Mouse (Mus musculus) MEL (cell line): ENCODE data around the gene Zfp260. TPM values are rescaled to one million over a fixed set of nuclear protein-coding genes. Genes with fewer than 3 reads are reported as not detected.

Experiments used
- DNase-seq: peaks from one replicate; pipeline ENCODE4 v3.0.0; 2011; ENCODE audit warnings: low read depth, low spot score
- H3K27ac ChIP-seq: 2 replicates; pipeline ENCODE4 v1.5.1; 2012; ENCODE audit warnings: low read depth, mild to moderate bottlenecking, control low read depth, low read length, moderate library complexity; ENCODE audit not compliant: control insufficient read depth
- H3K27me3 ChIP-seq, 2 experiments: fragments of 150-350 bp in 1 of 2; sonication (generic) in 1 of 2; 2 replicates each; pipeline ENCODE4 v1.6.1; 2012; ENCODE audit warnings: low read length in 2 of 2, mild to moderate bottlenecking in 2 of 2, improper control_type of control experiment in 1 of 2, moderate library complexity in 1 of 2; ENCODE audit not compliant: insufficient read depth in 2 of 2, control insufficient read depth in 1 of 2
- H3K36me3 ChIP-seq, 2 experiments: 2 replicates each; pipeline ENCODE4 v1.6.1; 2012 to 2014; ENCODE audit warnings: low read length in 2 of 2, improper control_type of control experiment in 1 of 2, inconsistent platforms in 1 of 2, mild to moderate bottlenecking in 1 of 2; ENCODE audit not compliant: insufficient read depth in 2 of 2, control insufficient read depth in 1 of 2
- H3K4me1 ChIP-seq, 2 experiments: fragments of 150-350 bp in 1 of 2; sonication (generic) in 1 of 2; 2 replicates each; pipeline ENCODE4 v1.6.1; 2012; ENCODE audit warnings: low read length in 2 of 2, improper control_type of control experiment in 1 of 2, mild to moderate bottlenecking in 1 of 2; ENCODE audit not compliant: insufficient read depth in 2 of 2, control insufficient read depth in 1 of 2
- H3K4me3 ChIP-seq, 2 experiments: fragments of 150-350 bp in 1 of 2; sonication (generic) in 1 of 2; 2 replicates each; pipeline ENCODE4 v1.5.1; 2012; ENCODE audit warnings: low read depth in 2 of 2, low read length in 2 of 2, mild to moderate bottlenecking in 2 of 2, moderate library complexity in 2 of 2, control low read depth in 1 of 2, improper control_type of control experiment in 1 of 2; ENCODE audit not compliant: control insufficient read depth in 1 of 2, insufficient read depth in 1 of 2
- H3K79me2 ChIP-seq: 2 replicates; pipeline ENCODE4 v1.6.1; 2012; ENCODE audit warnings: mild to moderate bottlenecking, low read length, moderate library complexity; ENCODE audit not compliant: control insufficient read depth, poor library complexity, insufficient read depth
- H3K9ac ChIP-seq: 2 replicates; pipeline ENCODE4 v1.6.1; 2012; ENCODE audit warnings: low read depth, mild to moderate bottlenecking, control low read depth, low read length, moderate library complexity; ENCODE audit not compliant: control insufficient read depth, poor library complexity, severe bottlenecking
- H3K9me3 ChIP-seq: fragments of 150-350 bp; sonication (generic); replicated peaks from 2 replicates; pipeline ENCODE4 v1.6.1; 2012; ENCODE audit warnings: mild to moderate bottlenecking, low read length, improper control_type of control experiment, moderate library complexity; ENCODE audit not compliant: insufficient read depth
- BHLHE40 ChIP-seq: IDR thresholded peaks from 2 replicates; pipeline ENCODE4 v1.6.1; 2012; ENCODE audit warnings: low read depth, mild to moderate bottlenecking, inconsistent platforms, low read length, improper control_type of control experiment, borderline replicate concordance
- CHD1 ChIP-seq: IDR thresholded peaks from 2 replicates; pipeline ENCODE4 v1.6.1; 2012; ENCODE audit warnings: low read depth, mild to moderate bottlenecking, inconsistent platforms, low read length, improper control_type of control experiment
- CHD2 ChIP-seq: IDR thresholded peaks from 2 replicates; pipeline ENCODE4 v1.6.1; 2011; ENCODE audit warnings: low read length, improper control_type of control experiment
- CTCF ChIP-seq, 3 experiments: IDR thresholded peaks in 2 of 3; conservative IDR thresholded peaks in 1 of 3; 2 replicates each; pipeline ENCODE4 v1.5.1; 2011 to 2012; ENCODE audit warnings: low read length in 3 of 3, low read depth in 2 of 3, mild to moderate bottlenecking in 2 of 3, improper control_type of control experiment in 1 of 3, inconsistent platforms in 1 of 3, mixed read lengths in 1 of 3, moderate library complexity in 1 of 3; ENCODE audit not compliant: control insufficient read depth in 1 of 3, insufficient read depth in 1 of 3, poor library complexity in 1 of 3, severe bottlenecking in 1 of 3
- EP300 ChIP-seq, 2 experiments: IDR thresholded peaks; 2 replicates each; pipeline ENCODE4 v1.6.1; 2011; ENCODE audit warnings: improper control_type of control experiment in 2 of 2, low read length in 2 of 2, low read depth in 1 of 2, mild to moderate bottlenecking in 1 of 2
- JUND ChIP-seq: IDR thresholded peaks from 2 replicates; pipeline ENCODE4 v1.6.1; 2011; ENCODE audit warnings: low read depth, mild to moderate bottlenecking, improper control_type of control experiment, low read length
- MAX ChIP-seq: IDR thresholded peaks from 2 replicates; pipeline ENCODE4 v1.6.1; 2011; ENCODE audit warnings: low read length, improper control_type of control experiment
- MAZ ChIP-seq: IDR thresholded peaks from 2 replicates; pipeline ENCODE4 v1.6.1; 2012; ENCODE audit warnings: low read depth, mild to moderate bottlenecking, inconsistent platforms, low read length, improper control_type of control experiment
- MEF2A ChIP-seq: IDR thresholded peaks from 2 replicates; pipeline ENCODE4 v1.6.1; 2014; ENCODE audit warnings: low read depth, mild to moderate bottlenecking, inconsistent platforms, low read length, improper control_type of control experiment; ENCODE audit not compliant: poor library complexity, insufficient replicate concordance, severe bottlenecking; ENCODE audit errors: extremely low read depth
- MXI1 ChIP-seq: IDR thresholded peaks from 2 replicates; pipeline ENCODE4 v1.6.1; 2011; ENCODE audit warnings: mild to moderate bottlenecking, low read depth, low read length, improper control_type of control experiment
- MYC ChIP-seq: IDR thresholded peaks from 2 replicates; pipeline ENCODE4 v1.6.1; 2011; ENCODE audit warnings: low read depth, mild to moderate bottlenecking, low read length, improper control_type of control experiment, moderate library complexity
- NELFE ChIP-seq: IDR thresholded peaks from 2 replicates; pipeline ENCODE4 v1.6.1; 2011; ENCODE audit warnings: low read depth, low read length, improper control_type of control experiment
- NRF1 ChIP-seq: IDR thresholded peaks from 2 replicates; pipeline ENCODE4 v1.6.1; 2014; ENCODE audit warnings: low read depth, mild to moderate bottlenecking, inconsistent platforms, low read length, improper control_type of control experiment, moderate library complexity; ENCODE audit not compliant: poor library complexity, insufficient read depth, severe bottlenecking
- POLR2AphosphoS2 ChIP-seq: IDR thresholded peaks from 2 replicates; pipeline ENCODE4 v1.6.1; 2011; ENCODE audit warnings: low read length, improper control_type of control experiment
- POLR2AphosphoS5 ChIP-seq: IDR thresholded peaks from 2 replicates; pipeline ENCODE4 v1.6.1; 2012; ENCODE audit warnings: low read depth, borderline replicate concordance, mild to moderate bottlenecking, inconsistent platforms, low read length, moderate library complexity, mixed read lengths
- SIN3A ChIP-seq: IDR thresholded peaks from 2 replicates; pipeline ENCODE4 v1.6.1; 2012; ENCODE audit warnings: low read length, improper control_type of control experiment, inconsistent platforms
- SMC3 ChIP-seq: IDR thresholded peaks from 2 replicates; pipeline ENCODE4 v1.6.1; 2011; ENCODE audit warnings: low read depth, low read length, improper control_type of control experiment
- TAL1 ChIP-seq: IDR thresholded peaks from 2 replicates; pipeline ENCODE4 v1.6.1; 2012; ENCODE audit warnings: mild to moderate bottlenecking, inconsistent platforms, low read length, moderate library complexity, mixed read lengths
- TBP ChIP-seq: IDR thresholded peaks from 2 replicates; pipeline ENCODE4 v1.8.0; 2011; ENCODE audit warnings: low read depth, low read length, improper control_type of control experiment
- TCF12 ChIP-seq: IDR thresholded peaks from 2 replicates; pipeline ENCODE4 v1.6.1; 2014; ENCODE audit warnings: low read depth, mild to moderate bottlenecking, inconsistent platforms, low read length, improper control_type of control experiment, moderate library complexity
- UBTF ChIP-seq: IDR thresholded peaks from 2 replicates; pipeline ENCODE4 v1.6.1; 2012; ENCODE audit warnings: low read depth, mild to moderate bottlenecking, inconsistent platforms, low read length, improper control_type of control experiment, moderate library complexity, borderline replicate concordance; ENCODE audit not compliant: insufficient read depth
- USF2 ChIP-seq, 2 experiments: IDR thresholded peaks; 2 replicates each; pipeline ENCODE4 v1.6.1; 2011 to 2012; ENCODE audit warnings: improper control_type of control experiment in 2 of 2, low read length in 2 of 2, borderline replicate concordance in 1 of 2, inconsistent platforms in 1 of 2, low read depth in 1 of 2, mild to moderate bottlenecking in 1 of 2; ENCODE audit not compliant: insufficient read depth in 1 of 2
- ZC3H11A ChIP-seq: IDR thresholded peaks from 2 replicates; pipeline ENCODE4 v1.6.1; 2012; ENCODE audit warnings: low read depth, mild to moderate bottlenecking, inconsistent platforms, low read length, improper control_type of control experiment
- polyA plus RNA-seq, 2 experiments: library from polyadenylated mRNA; stranded (reverse) in 1 of 2; unstranded in 1 of 2; fragments of >175 nt in 1 of 2; fragments of >200 nt in 1 of 2; gene quantifications; 2 replicates each; pipeline versions ENCODE4 v1.2.1 to v1.2.4; 2012; ENCODE audit warnings: low replicate concordance in 2 of 2, low read depth in 1 of 2; ENCODE audit not compliant: insufficient read length in 2 of 2, insufficient read depth in 1 of 2, missing spikeins in 1 of 2
- total RNA-seq: library from RNA; depleted of rRNA; stranded (reverse); fragments of 300-350 nt; gene quantifications from 2 replicates; pipeline ENCODE4 v1.2.3, GENCODE M21; 2012

Zfp260 gene
- total and polyA plus RNA-seq, 3 experiments: 4.8 to 5.5 TPM; not detected in 1

- no peak for TF ChIP-seq SIN3A
- TF ChIP-seq ZC3H11A: no peak
Observed at GRCm38 (mm10) chr7:30143555-30144209, 49.1 kb downstream of the Zfp260 start (continued).

GRCm38 (mm10) chr7:30147011-30147410, 52.4 kb downstream of the Zfp260 start:
- H3K9me3 ChIP-seq: 0 out of 2 replicates have a peak, but pooled peaks cover 3% of the 10 kb centered on the region
- H3K9ac ChIP-seq: no peak overlapping the region
- H3K4me3 ChIP-seq: no peak overlapping the region
- H3K27ac ChIP-seq: no peak overlapping the region
- TF ChIP-seq CTCF (IDR thresholded peaks at IDR 0.05 in 2 of 3, conservative IDR thresholded peaks at IDR 0.05 in 1 of 3; ENCODE audit: control insufficient read depth in 1 of 3, insufficient read depth in 1 of 3, low read depth in 2 of 3, low read length in 3 of 3, poor library complexity in 1 of 3, severe bottlenecking in 1 of 3): no peak
- no peak for TF ChIP-seq NELFE
- TF ChIP-seq TBP: no peak
- no peak for TF ChIP-seq POLR2AphosphoS5
- TF ChIP-seq MYC: no peak
- TF ChIP-seq MAZ: no peak
- TF ChIP-seq JUND: no peak
- no peaks in the 10 kb centered on the region for H3K4me1 ChIP-seq
- no peaks in the 10 kb centered on the region for H3K27me3 ChIP-seq
- H3K79me2 ChIP-seq: no peaks in the 10 kb centered on the region
- DNase-seq: no peak
- H3K36me3 ChIP-seq: no peaks in the 10 kb centered on the region

- H3K9me3 ChIP-seq: 0 out of 2 replicates have a peak, but pooled peaks cover 3% of the 10 kb centered on the region
- H3K27ac ChIP-seq: no peak overlapping the region
- TF ChIP-seq EP300 (IDR thresholded peaks at IDR 0.05; ENCODE audit: low read depth in 1 of 2, low read length in 2 of 2) (no peak), MAX (no peak), CHD2 (no peak), ZC3H11A (no peak), CTCF (IDR thresholded peaks at IDR 0.05 in 2 of 3, conservative IDR thresholded peaks at IDR 0.05 in 1 of 3; ENCODE audit: control insufficient read depth in 1 of 3, insufficient read depth in 1 of 3, low read depth in 2 of 3, low read length in 3 of 3, poor library complexity in 1 of 3, severe bottlenecking in 1 of 3) (no peak), SMC3 (no peak), MAZ (no peak), UBTF (no peak), TCF12 (no peak), TAL1 (no peak), BHLHE40 (no peak), NRF1 (no peak), MXI1 (no peak), MEF2A (no peak), POLR2AphosphoS2 (no peak), CHD1 (no peak), TBP (no peak), USF2 (IDR thresholded peaks at IDR 0.05; ENCODE audit: borderline replicate concordance in 1 of 2, insufficient read depth in 1 of 2, low read depth in 1 of 2, low read length in 2 of 2) (no peak)
- H3K4me3 ChIP-seq: no peak overlapping the region
- H3K27me3 ChIP-seq: no peaks in the 10 kb centered on the region
- no peaks in the 10 kb centered on the region for H3K4me1 ChIP-seq
- no peaks in the 10 kb centered on the region; a peak in 1 of 4 replicates for H3K36me3 ChIP-seq
- no peaks in the 10 kb centered on the region for H3K79me2 ChIP-seq
- no peak for DNase-seq
- no peak overlapping the region for H3K9ac ChIP-seq
Observed at GRCm38 (mm10) chr7:30154040-30154439, 59.5 kb downstream of the Zfp260 start.
